Mouse (Mus musculus): ENCODE results near the gene Matn1. TPM values are rescaled to one million over a fixed set of nuclear protein-coding genes. Genes with fewer than 3 reads are reported as not detected.

The Matn1 gene
- polyA plus RNA-seq (2012), result 0.07 TPM in 1 of 2 replicates, not detected in the other

DNA sequence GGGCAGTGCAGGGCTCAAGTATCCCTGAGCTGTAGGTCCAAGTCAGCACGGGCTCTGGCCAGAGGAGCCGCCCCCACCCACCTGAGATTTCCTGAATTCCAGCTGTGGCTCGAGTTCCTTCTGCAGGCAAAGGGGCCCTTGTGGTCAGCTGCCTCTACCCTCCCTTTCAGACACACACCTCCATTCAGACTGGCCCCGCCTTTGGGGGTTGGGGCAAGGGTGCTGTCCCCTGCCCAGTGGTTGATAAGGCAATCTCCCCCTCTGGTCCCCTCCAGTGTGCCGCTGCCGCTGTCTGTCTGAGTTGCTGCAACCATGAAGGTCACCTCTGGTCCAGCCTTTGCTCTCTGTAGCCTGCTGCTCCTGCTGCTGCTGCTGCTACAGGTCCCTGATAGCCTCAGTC is at the start of gene Matn1:
TSS of gene Matn1 (plus strand) at position 274 of the 400 bp plus-strand sequence.
- Histone ChIP-seq H3K4me3 (replicated peaks) (no peak within 1 kb of the TSS), H3K4me1 (ENCODE audit: control insufficient read depth) (no peaks in the 10 kb centered on the region), H3K9me3 (ENCODE audit: control insufficient read depth, low read length) (no peaks in the 10 kb centered on the region), H3K27me3 (ENCODE audit: control insufficient read depth) (0 out of 2 replicates have a peak, but pooled peaks cover 3% of the 10 kb centered on the region), H3K36me3 (ENCODE audit: control insufficient read depth) (no peaks in the 10 kb centered on the region)
- TF ChIP-seq GATA1 (IDR thresholded peaks at IDR 0.05; ENCODE audit: low read length) (no peak), TAL1 (IDR thresholded peaks at IDR 0.05; ENCODE audit: low read length) (no peak)

DNA sequence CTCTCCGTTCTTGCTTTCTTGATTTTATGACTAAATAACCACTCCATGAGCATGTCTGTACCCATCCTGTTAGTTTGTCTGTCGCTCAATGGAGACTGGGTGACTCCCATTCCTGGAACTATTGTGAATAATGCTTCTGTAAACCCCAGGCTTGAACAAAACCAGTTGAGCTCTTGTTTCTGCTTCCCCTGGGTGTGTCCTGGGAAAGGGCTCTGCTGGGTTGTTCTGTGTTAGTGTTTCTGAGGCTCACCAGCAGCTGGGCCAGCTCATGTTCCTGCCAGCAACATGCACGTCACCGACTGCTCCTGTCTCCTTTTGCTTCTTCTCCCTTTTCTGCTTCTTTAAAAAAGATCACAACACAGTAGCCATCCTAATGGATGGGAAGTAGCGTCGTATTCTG is 48.5 kb upstream of the Matn1 start:
- no peaks in the 10 kb centered on the region for H3K4me1 ChIP-seq (ENCODE audit: control insufficient read depth)
- peaks cover 2% of the 10 kb centered on the region; the same call in 1 of the 2 replicates for H3K9me3 ChIP-seq (ENCODE audit: control insufficient read depth, low read length)
- H3K36me3 ChIP-seq (ENCODE audit: control insufficient read depth), result no peaks in the 10 kb centered on the region
- TF ChIP-seq GATA1 (IDR thresholded peaks at IDR 0.05; ENCODE audit: low read length) (no peak), TAL1 (IDR thresholded peaks at IDR 0.05; ENCODE audit: low read length) (no peak)
- no peak overlapping the region for H3K4me3 ChIP-seq (replicated peaks)
- peaks cover 3% of the 10 kb centered on the region; the same call in 1 of the 2 replicates for H3K27me3 ChIP-seq (ENCODE audit: control insufficient read depth)

DNA sequence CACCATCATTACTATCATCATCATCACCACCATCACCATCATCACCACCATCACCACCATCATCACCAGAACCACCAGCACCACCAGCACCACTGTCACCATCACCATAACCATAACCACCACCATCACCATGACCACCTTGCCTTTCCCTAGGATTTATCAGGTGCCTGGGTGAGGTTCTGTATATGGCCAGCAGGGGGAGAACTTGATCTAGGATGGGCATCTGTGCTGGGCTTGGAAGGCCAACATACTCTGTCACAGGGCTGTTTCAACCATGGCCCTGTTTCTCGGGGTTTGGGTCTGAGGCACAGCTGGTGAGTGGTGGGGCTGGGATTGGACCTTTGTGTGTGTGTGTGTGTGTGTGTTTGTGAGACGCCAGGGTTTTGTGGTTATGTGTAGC is 47.8 kb upstream of the Matn1 start:
- Histone ChIP-seq H3K9me3 (ENCODE audit: control insufficient read depth, low read length) (peaks cover 2% of the 10 kb centered on the region; the same call in 1 of the 2 replicates), H3K36me3 (ENCODE audit: control insufficient read depth) (no peaks in the 10 kb centered on the region), H3K4me1 (ENCODE audit: control insufficient read depth) (no peaks in the 10 kb centered on the region; the same call in 1 of the 2 replicates), H3K27me3 (ENCODE audit: control insufficient read depth) (peaks cover 3% of the 10 kb centered on the region; the same call in 1 of the 2 replicates), H3K4me3 (replicated peaks) (no peak overlapping the region)
- TF ChIP-seq GATA1 (IDR thresholded peaks at IDR 0.05; ENCODE audit: low read length), result no peak
- no peak for TF ChIP-seq TAL1 (IDR thresholded peaks at IDR 0.05; ENCODE audit: low read length)

- no peak for TF ChIP-seq GATA1 (IDR thresholded peaks at IDR 0.05; ENCODE audit: low read length)
- TF ChIP-seq TAL1 (IDR thresholded peaks at IDR 0.05; ENCODE audit: low read length), result no peak
- Histone ChIP-seq H3K27me3 (ENCODE audit: control insufficient read depth) (no peaks in the 10 kb centered on the region), H3K9me3 (ENCODE audit: control insufficient read depth, low read length) (no peaks in the 10 kb centered on the region), H3K36me3 (ENCODE audit: control insufficient read depth) (no peaks in the 10 kb centered on the region), H3K4me1 (ENCODE audit: control insufficient read depth) (no peaks in the 10 kb centered on the region; the same call in 1 of the 2 replicates), H3K4me3 (replicated peaks) (no peak overlapping the region)
These were observed 44.8 kb upstream of the Matn1 start for GRCm38 (mm10) chr4:130899383-130899781.

DNA sequence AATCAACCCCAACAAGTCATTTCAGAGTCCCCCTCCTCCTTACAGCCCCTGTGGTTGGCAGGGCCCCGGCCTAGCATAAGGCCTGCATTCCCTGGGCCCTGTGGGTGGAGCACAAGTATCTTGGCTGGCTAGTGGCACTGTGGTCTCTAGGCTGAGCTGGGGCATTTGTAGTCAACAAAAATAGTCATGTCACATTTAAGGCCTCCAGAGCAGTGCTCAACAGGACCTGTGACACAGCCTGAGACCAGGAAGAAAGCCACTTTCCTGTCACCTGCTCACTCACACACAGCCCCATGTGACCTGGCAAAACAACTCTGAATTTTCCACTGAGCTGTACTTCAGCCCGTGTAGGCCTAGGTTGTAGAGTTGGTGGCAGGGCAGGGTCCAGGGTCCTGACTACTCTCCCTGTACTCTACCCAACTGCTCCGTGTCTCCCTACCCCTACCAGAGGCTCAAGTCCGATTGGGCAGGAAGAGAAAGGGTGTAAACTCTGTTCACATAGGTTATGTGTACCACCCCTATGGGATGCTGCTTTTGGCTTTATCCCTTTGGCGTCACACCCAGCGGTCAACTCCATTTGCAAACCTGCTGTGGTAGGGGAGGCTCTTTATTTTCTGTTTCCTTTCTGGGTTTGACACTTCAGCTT is 44.3 kb upstream of the Matn1 start:
- no peaks in the 10 kb centered on the region for H3K27me3 ChIP-seq (ENCODE audit: control insufficient read depth)
- TF ChIP-seq TAL1 (IDR thresholded peaks at IDR 0.05; ENCODE audit: low read length) (no peak), GATA1 (IDR thresholded peaks at IDR 0.05; ENCODE audit: low read length) (no peak)
- H3K9me3 ChIP-seq (ENCODE audit: control insufficient read depth, low read length), result no peaks in the 10 kb centered on the region
- H3K4me3 ChIP-seq (replicated peaks), result no peak overlapping the region
- no peaks in the 10 kb centered on the region for H3K36me3 ChIP-seq (ENCODE audit: control insufficient read depth)
- H3K4me1 ChIP-seq (ENCODE audit: control insufficient read depth), result no peaks in the 10 kb centered on the region; the same call in 1 of the 2 replicates

DNA sequence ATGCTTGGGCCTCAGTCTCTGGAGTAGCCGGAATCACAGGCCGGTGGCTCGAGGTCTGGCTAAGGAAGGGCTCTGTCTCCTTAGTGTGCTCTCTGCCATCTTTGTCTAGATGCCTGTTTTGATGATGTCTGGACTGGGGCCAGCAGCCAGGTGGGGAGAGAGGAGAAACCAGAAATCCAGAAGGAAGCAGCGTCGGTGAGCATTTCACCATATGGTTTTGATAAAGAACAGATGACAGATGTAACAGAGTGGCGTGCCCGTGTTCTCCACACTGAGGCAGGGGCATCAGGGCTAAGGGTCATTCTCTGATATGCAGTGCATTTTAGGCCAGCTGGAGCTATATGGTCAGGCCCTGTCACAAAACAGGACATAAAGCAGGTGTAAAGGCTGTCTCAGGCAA is 43.4 kb upstream of the Matn1 start:
- H3K4me1 ChIP-seq (ENCODE audit: control insufficient read depth), result no peaks in the 10 kb centered on the region; the same call in 1 of the 2 replicates
- H3K4me3 ChIP-seq (replicated peaks), result no peak overlapping the region
- H3K27me3 ChIP-seq (ENCODE audit: control insufficient read depth), result no peaks in the 10 kb centered on the region
- H3K36me3 ChIP-seq (ENCODE audit: control insufficient read depth), result no peaks in the 10 kb centered on the region
- H3K9me3 ChIP-seq (ENCODE audit: control insufficient read depth, low read length), result no peaks in the 10 kb centered on the region
- TF ChIP-seq GATA1 (IDR thresholded peaks at IDR 0.05; ENCODE audit: low read length), result no peak
- no peak for TF ChIP-seq TAL1 (IDR thresholded peaks at IDR 0.05; ENCODE audit: low read length)

- H3K4me3 ChIP-seq (replicated peaks), result no peak overlapping the region
These were observed 41.9 kb upstream of the Matn1 start for GRCm38 (mm10) chr4:130902289-130902781.

DNA sequence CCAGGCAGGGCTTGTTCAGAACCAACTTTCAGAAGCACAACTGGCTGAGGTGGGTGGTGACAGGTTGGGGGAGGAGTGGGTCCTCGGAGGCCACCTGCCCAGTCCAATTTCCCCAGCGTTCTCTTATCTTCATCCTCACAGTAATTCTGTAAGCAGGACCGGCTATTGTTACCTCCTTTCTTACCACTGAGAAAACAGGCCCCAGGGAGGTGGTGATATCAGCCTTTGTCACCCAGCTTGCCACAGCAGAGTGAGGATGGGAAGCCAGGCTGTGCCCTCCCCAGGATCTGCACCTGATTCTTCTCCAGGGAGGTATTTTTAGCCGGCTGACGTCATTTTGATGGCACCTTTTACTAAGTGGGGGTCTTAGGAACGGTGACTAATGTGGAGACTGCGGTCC is 39.2 kb upstream of the Matn1 start:
- Histone ChIP-seq H3K4me1 (ENCODE audit: control insufficient read depth) (peaks cover 3% of the 10 kb centered on the region; the same call in 1 of the 2 replicates), H3K9me3 (ENCODE audit: control insufficient read depth, low read length) (no peaks in the 10 kb centered on the region), H3K36me3 (ENCODE audit: control insufficient read depth) (no peaks in the 10 kb centered on the region), H3K27me3 (ENCODE audit: control insufficient read depth) (no peaks in the 10 kb centered on the region), H3K4me3 (replicated peaks) (no peak overlapping the region)
- TF ChIP-seq TAL1 (IDR thresholded peaks at IDR 0.05; ENCODE audit: low read length), result no peak
- no peak for TF ChIP-seq GATA1 (IDR thresholded peaks at IDR 0.05; ENCODE audit: low read length)

More at GRCm38 (mm10) chr4:130902289-130902781, 41.9 kb upstream of the Matn1 start:
- Histone ChIP-seq H3K36me3 (ENCODE audit: control insufficient read depth) (no peaks in the 10 kb centered on the region), H3K9me3 (ENCODE audit: control insufficient read depth, low read length) (no peaks in the 10 kb centered on the region), H3K27me3 (ENCODE audit: control insufficient read depth) (no peaks in the 10 kb centered on the region), H3K4me1 (ENCODE audit: control insufficient read depth) (no peaks in the 10 kb centered on the region; the same call in 1 of the 2 replicates)
- no peak for TF ChIP-seq TAL1 (IDR thresholded peaks at IDR 0.05; ENCODE audit: low read length)
- TF ChIP-seq GATA1 (IDR thresholded peaks at IDR 0.05; ENCODE audit: low read length), result no peak

DNA sequence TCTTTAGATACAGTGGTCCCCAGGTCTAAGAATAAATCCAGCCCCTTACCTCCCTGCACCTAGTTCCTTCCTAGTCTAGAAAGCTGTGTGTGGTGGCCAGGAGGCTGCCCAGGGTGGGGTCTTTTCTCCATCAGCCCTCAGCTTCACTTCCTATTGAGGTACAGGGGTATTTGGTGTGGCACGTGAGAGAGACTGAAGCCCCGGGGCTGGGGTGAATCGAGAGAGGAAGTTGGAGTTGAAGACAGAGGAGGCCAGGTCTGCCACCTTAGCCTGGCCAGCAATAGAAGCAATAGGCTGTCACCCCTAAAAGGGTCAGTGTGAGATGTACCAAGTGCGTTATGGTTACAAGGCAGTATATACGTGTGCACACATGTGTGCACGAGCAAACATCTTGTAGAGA is 38.3 kb upstream of the Matn1 start:
- TF ChIP-seq TAL1 (IDR thresholded peaks at IDR 0.05; ENCODE audit: low read length) (no peak), GATA1 (IDR thresholded peaks at IDR 0.05; ENCODE audit: low read length) (no peak)
- H3K27me3 ChIP-seq (ENCODE audit: control insufficient read depth), result no peaks in the 10 kb centered on the region
- no peaks in the 10 kb centered on the region for H3K36me3 ChIP-seq (ENCODE audit: control insufficient read depth)
- peaks cover 8% of the 10 kb centered on the region for H3K4me1 ChIP-seq (ENCODE audit: control insufficient read depth)
- H3K9me3 ChIP-seq (ENCODE audit: control insufficient read depth, low read length), result no peaks in the 10 kb centered on the region
- H3K4me3 ChIP-seq (replicated peaks), result no peak overlapping the region
